Mouse (Mus musculus) kidney, embryonic 16.5 days (tissue): Measurements from ENCODE around the gene Pde4a. TPM values are rescaled to one million over a fixed set of nuclear protein-coding genes. Genes with fewer than 3 reads are reported as not detected.
"Not testable (repeated sequence)": the region's sequence is repeated elsewhere in the genome, so short reads cannot be mapped to it uniquely, and the experiment has no call there.

Experiments used
- ATAC-seq: fragments of 200-750 bp; cut with Nextera tagmentation; 2 replicates; pipeline ENCODE4 v1.8.0; 2017; ENCODE audit warnings: moderate TSS enrichment; ENCODE audit not compliant: low FRiP score, low TSS enrichment
- H3K27ac ChIP-seq: fragments of 300-500 bp; sonication (generic); 2 replicates; pipeline ENCODE4 v1.5.1; 2014; ENCODE audit warnings: low read length
- H3K27me3 ChIP-seq: fragments of 300-500 bp; sonication (generic); 2 replicates; pipeline ENCODE4 v1.6.1; 2014; ENCODE audit warnings: low read length, control low read depth, mixed read lengths; ENCODE audit not compliant: insufficient read depth
- H3K36me3 ChIP-seq: fragments of 300-500 bp; sonication (generic); 2 replicates; pipeline ENCODE4 v1.6.1; 2014; ENCODE audit warnings: low read length, control low read depth, mixed read lengths; ENCODE audit not compliant: insufficient read depth
- H3K4me1 ChIP-seq: fragments of 300-500 bp; sonication (generic); 2 replicates; pipeline ENCODE4 v1.6.1; 2014; ENCODE audit warnings: low read length, control low read depth, mixed read lengths; ENCODE audit not compliant: insufficient read depth
- H3K4me2 ChIP-seq: fragments of 300-500 bp; sonication (generic); replicated peaks from 2 replicates; pipeline ENCODE4 v1.6.1; 2014; ENCODE audit warnings: low read depth, low read length
- H3K4me3 ChIP-seq: fragments of 300-500 bp; sonication (generic); 2 replicates; pipeline ENCODE4 v1.5.1; 2014; ENCODE audit warnings: mild to moderate bottlenecking, low read length
- H3K9ac ChIP-seq: fragments of 300-500 bp; sonication (generic); replicated peaks from 2 replicates; pipeline ENCODE4 v1.6.1; 2014; ENCODE audit warnings: low read length
- H3K9me3 ChIP-seq: fragments of 300-500 bp; sonication (generic); 2 replicates; pipeline ENCODE4 v1.6.1; 2016; ENCODE audit warnings: low read length, control low read depth
- WGBS: fragments of 180-500 bp; shearing (Covaris S2); extraction: QIAGEN DNeasy Blood & Tissue Kit; methylation state at CpG from one replicate; pipeline ENCODE4 v1.1.7; 2014; 5-methylcytosine and 5-hydroxymethylcytosine counted together
- polyA plus RNA-seq: library from polyadenylated mRNA; unstranded; fragments of >200 nt; fragmentation: Nextera tagmentation; extraction: Ambion mirVana; gene quantifications from 2 replicates; pipeline ENCODE4 v1.2.1, GENCODE M21; 2015

The Pde4a gene
- polyA plus RNA-seq, 1 experiment from 2014 or later, result 14.3 TPM

- no peaks in the 10 kb centered on the region for H3K9me3 ChIP-seq
- H3K4me1 ChIP-seq, result peaks cover 15% of the 10 kb centered on the region
- H3K9ac ChIP-seq, result no peak overlapping the region
- no peak overlapping the region for H3K4me3 ChIP-seq
- WGBS, result 19% methylated on average over 17 of the region's 17 CpGs
- peaks cover 62% of the 10 kb centered on the region for H3K27me3 ChIP-seq
- H3K4me2 ChIP-seq, result no peak overlapping the region
- 0 out of 2 replicates have a peak, but pooled peaks have one; percentile 8 for ATAC-seq
- no peak overlapping the region for H3K27ac ChIP-seq
- H3K36me3 ChIP-seq, result no peaks in the 10 kb centered on the region
Measured at GRCm38 (mm10) chr9:21249629-21250508, 84.4 kb downstream of the Pde4a start.

DNA sequence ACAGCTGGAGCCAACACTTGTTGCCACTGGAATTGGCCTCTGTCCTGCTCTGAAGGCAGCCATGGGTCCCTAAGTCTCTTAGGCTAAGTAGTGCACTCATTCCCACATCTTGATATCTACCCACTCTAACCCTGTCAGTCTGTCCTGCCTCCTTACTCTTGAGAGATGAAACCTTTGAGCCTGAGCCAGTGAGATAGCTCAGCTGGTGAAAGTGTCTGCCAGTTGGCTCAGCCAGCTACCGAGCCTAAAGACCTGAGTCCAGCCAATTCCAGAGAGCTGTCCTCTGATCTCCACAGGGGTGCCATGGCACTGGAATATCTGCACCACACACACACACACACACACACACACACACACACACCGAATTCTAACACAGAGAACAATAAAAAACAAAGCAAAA is 85.0 kb downstream of the Pde4a start:
- ATAC-seq, result no peak
- Histone ChIP-seq H3K27me3 (peaks cover 56% of the 10 kb centered on the region), H3K9ac (no peak overlapping the region), H3K4me2 (no peak overlapping the region), H3K36me3 (no peaks in the 10 kb centered on the region), H3K4me3 (no peak overlapping the region), H3K9me3 (no peaks in the 10 kb centered on the region), H3K27ac (no peak overlapping the region), H3K4me1 (peaks cover 11% of the 10 kb centered on the region)
- WGBS, result 44% methylated on average over 2 of the region's 2 CpGs

DNA sequence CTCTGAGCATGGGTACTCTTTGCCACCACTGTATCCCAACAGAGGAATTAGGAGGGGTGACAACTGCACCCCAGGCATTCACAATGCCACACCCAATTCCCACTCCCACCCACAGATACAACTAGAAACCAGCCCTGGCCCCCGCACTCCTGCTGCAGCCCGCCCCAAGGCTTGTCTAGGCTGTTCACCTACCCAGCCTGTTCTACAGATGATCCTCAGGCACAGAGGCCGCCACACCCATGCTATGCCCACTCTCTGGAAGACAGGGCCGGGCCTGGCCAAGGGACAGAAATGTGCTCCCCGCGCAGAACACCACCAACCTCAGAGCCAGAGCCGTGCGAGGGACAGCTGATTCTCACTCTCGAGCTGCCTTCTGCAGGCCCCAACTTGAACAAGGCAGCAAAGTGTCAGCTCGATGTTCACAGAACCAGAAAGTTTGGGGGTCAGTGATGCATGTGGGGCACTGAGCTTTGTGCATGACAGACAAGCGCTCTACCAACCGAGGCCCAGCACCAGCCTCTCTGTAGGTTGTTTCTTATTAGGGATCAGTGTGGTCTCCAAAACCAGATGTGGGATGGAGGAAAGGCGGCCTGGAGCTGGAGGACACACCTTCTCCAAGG is 85.7 kb downstream of the Pde4a start:
- Histone ChIP-seq H3K9ac (no peak overlapping the region), H3K27ac (no peak overlapping the region), H3K4me2 (no peak overlapping the region), H3K4me1 (peaks cover 11% of the 10 kb centered on the region), H3K4me3 (no peak overlapping the region), H3K27me3 (peaks cover 48% of the 10 kb centered on the region), H3K36me3 (no peaks in the 10 kb centered on the region), H3K9me3 (no peaks in the 10 kb centered on the region)
- no peak for ATAC-seq
- 62% methylated on average over 13 of the region's 13 CpGs for WGBS

DNA sequence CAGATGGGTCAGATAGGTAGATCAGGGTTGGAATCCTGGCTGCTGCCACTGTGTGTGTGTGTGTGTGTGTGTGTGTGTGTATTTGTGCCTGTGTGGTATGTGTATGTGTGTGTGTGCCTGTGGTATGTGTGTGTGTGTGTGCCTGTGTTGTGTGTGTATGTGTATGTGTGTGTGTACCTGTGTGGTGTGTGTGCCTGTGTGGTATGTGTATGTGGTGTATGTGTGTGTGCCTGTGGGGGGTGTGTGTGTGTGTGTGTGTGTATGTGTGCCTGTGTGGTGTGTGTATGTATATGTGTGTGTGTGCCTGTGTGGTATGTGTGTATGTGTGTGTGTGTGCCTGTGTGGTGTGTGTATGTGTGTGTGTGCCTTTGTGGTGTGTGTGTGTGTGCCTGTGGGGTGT is 89.2 kb downstream of the Pde4a start:
- peaks cover 18% of the 10 kb centered on the region for H3K27me3 ChIP-seq
- no peak overlapping the region for H3K4me2 ChIP-seq

DNA sequence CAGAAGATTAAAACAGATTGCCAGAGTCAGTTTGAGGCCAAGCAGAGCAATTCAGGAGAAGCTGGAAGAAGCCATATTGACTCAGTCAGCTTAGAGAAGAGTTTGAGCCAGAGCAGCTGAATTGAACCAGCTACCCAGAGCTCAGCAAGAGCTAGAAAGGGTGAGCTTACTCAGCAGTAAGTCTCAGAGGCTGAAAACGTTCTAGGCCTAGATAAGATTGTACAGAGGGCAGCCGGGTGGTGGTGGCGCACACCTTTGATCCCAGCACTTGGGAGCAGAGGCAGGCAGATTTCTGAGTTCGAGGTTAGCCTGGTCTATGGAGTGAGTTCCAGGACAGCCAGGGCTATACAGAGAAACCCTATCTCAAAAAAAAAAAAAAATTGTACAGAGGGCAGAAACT is 90.8 kb downstream of the Pde4a start:
- H3K9me3 ChIP-seq, H3K4me3 ChIP-seq, H3K27me3 ChIP-seq, H3K4me2 ChIP-seq, H3K9ac ChIP-seq, H3K27ac ChIP-seq, H3K36me3 ChIP-seq, H3K4me1 ChIP-seq, ATAC-seq: not testable (repeated sequence)
- WGBS, result 84% methylated on average over 4 of the region's 4 CpGs

More for the DNA sequence above, 89.2 kb downstream of the Pde4a start:
- H3K4me3 ChIP-seq, result no peak overlapping the region
- H3K9me3 ChIP-seq, result no peaks in the 10 kb centered on the region
- ATAC-seq, result no peak
- no peak overlapping the region for H3K9ac ChIP-seq
- peaks cover 4% of the 10 kb centered on the region; the same call in 1 of the 2 replicates for H3K4me1 ChIP-seq
- H3K27ac ChIP-seq, result no peak overlapping the region
- no peaks in the 10 kb centered on the region for H3K36me3 ChIP-seq

DNA sequence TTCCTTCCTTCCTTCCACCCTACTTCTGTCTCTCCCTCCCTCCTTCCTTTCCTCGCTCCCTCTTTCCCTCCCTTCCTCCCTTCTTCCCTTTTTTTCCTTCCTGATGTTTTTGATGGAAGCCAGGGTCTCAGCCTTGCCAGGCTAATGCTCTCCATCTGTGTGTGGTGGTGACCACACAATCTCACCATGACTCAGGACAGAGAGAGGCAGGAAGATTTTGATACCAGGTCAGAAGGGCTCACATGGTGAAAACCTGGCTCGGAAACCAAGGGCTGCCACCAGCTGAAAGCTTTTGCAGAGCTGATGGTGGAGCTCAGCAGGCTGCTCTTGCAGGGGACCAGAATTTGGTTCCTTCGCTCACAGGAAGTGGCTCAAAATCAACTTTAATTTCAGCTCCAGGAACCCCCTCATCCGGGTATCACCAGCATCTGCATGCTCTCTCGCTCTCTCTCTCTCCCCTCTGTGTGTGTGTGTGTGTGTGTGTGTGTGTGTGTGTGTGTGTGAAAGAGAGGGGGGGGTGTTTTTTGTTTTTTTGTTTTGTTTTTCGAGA is 95.1 kb downstream of the Pde4a start:
- no peaks in the 10 kb centered on the region for H3K9me3 ChIP-seq
- WGBS, result 82% methylated on average over 6 of the region's 6 CpGs
- H3K27me3 ChIP-seq, result no peaks in the 10 kb centered on the region
- no peak overlapping the region for H3K9ac ChIP-seq
- no peaks in the 10 kb centered on the region for H3K36me3 ChIP-seq
- no peak for ATAC-seq
- no peak overlapping the region for H3K27ac ChIP-seq
- peaks cover 7% of the 10 kb centered on the region for H3K4me1 ChIP-seq
- H3K4me3 ChIP-seq, result no peak overlapping the region
- H3K4me2 ChIP-seq, result no peak overlapping the region

- no peak for ATAC-seq
- H3K27ac ChIP-seq, result no peak overlapping the region
- H3K4me3 ChIP-seq, result no peak overlapping the region
- 55% methylated on average over 2 of the region's 2 CpGs for WGBS
- H3K4me2 ChIP-seq, result no peak overlapping the region
- peaks cover 19% of the 10 kb centered on the region for H3K4me1 ChIP-seq
- no peaks in the 10 kb centered on the region for H3K27me3 ChIP-seq
- H3K9me3 ChIP-seq, result no peaks in the 10 kb centered on the region
- no peak overlapping the region for H3K9ac ChIP-seq
- peaks cover 2% of the 10 kb centered on the region; the same call in 1 of the 2 replicates for H3K36me3 ChIP-seq
Measured at GRCm38 (mm10) chr9:21261831-21262230, 96.3 kb downstream of the Pde4a start.

Other genes starting within 250 kb of the Pde4a start
- gene Dnmt1, start 205.8 kb upstream of the Pde4a start, polyA plus RNA-seq, result 107 and 110 TPM in 2 replicates
- gene S1pr2, start 188.9 kb upstream of the Pde4a start, polyA plus RNA-seq, result 35.1 and 37.7 TPM in 2 replicates
- 161 and 169 TPM in 2 replicates for gene Mrpl4, start 163.0 kb upstream of the Pde4a start, polyA plus RNA-seq
- gene Icam1, start 149.7 kb upstream of the Pde4a start, polyA plus RNA-seq, result 14.2 and 18.0 TPM in 2 replicates
- gene Icam4, start 136.3 kb upstream of the Pde4a start, polyA plus RNA-seq, result 0.84 and 0.91 TPM in 2 replicates
- gene Icam5, start 133.6 kb upstream of the Pde4a start, polyA plus RNA-seq, result 0.39 and 0.45 TPM in 2 replicates
- gene Zglp1, start 98.6 kb upstream of the Pde4a start, polyA plus RNA-seq, result 0.59 and 0.64 TPM in 2 replicates
- 0.77 and 0.84 TPM in 2 replicates for gene Gm49373, start 92.6 kb upstream of the Pde4a start, polyA plus RNA-seq
- 56.1 and 65.7 TPM in 2 replicates for gene Fdx1l, start 92.1 kb upstream of the Pde4a start, polyA plus RNA-seq
- gene Gm38431, start 73.7 kb upstream of the Pde4a start, polyA plus RNA-seq, result 2.1 and 3.7 TPM in 2 replicates
- 66.8 and 78.7 TPM in 2 replicates for gene Raver1, start 73.7 kb upstream of the Pde4a start, polyA plus RNA-seq
- 16.1 and 16.3 TPM in 2 replicates for gene Tyk2, start 34.5 kb upstream of the Pde4a start, polyA plus RNA-seq
- gene Cdc37, start 15.7 kb upstream of the Pde4a start, polyA plus RNA-seq, result 359 and 386 TPM in 2 replicates
- 67.4 and 68.1 TPM in 2 replicates for gene Keap1, start 73.6 kb downstream of the Pde4a start, polyA plus RNA-seq
- 0.13 and 0.14 TPM in 2 replicates for gene S1pr5, start 82.7 kb downstream of the Pde4a start, polyA plus RNA-seq
- gene Atg4d, start 99.6 kb downstream of the Pde4a start, polyA plus RNA-seq, result 58.7 and 64.1 TPM in 2 replicates
- 14.6 and 20.0 TPM in 2 replicates for gene Kri1, start 122.3 kb downstream of the Pde4a start, polyA plus RNA-seq
- 50.9 and 51.7 TPM in 2 replicates for gene Cdkn2d, start 125.7 kb downstream of the Pde4a start, polyA plus RNA-seq
- gene Ap1m2, start 146.6 kb downstream of the Pde4a start, polyA plus RNA-seq, result 45.2 and 48.9 TPM in 2 replicates
- 116 and 122 TPM in 2 replicates for gene Slc44a2, start 155.0 kb downstream of the Pde4a start, polyA plus RNA-seq
- 208 and 220 TPM in 2 replicates for gene Ilf3, start 202.2 kb downstream of the Pde4a start, polyA plus RNA-seq
- gene Qtrt1, start 246.1 kb downstream of the Pde4a start, polyA plus RNA-seq, result 62.8 and 64.5 TPM in 2 replicates